In genomic region chr5:30240552-30240951, GRCm38 (mm10) we compare ENCODE assay signal across 1 mouse cellular context.
TF ChIP-seq lines count a peak whose summit lies in the region.

No protein-coding gene starts in this region.

TF ChIP-seq in CH12.LX, 34 proteins besides CTCF, POLR2A, EP300 and RAD21:
- TF ChIP-seq BHLHE40 (IDR thresholded peaks at IDR 0.05; ENCODE audit: low read depth, low read length) (peak; percentile 89), NELFE (IDR thresholded peaks at IDR 0.05; ENCODE audit: low read depth, low read length) (no peak), E2F4 (IDR thresholded peaks at IDR 0.05; ENCODE audit: insufficient replicate concordance, low read depth, low read length) (no peak), USF2 (conservative IDR thresholded peaks at IDR 0.05; ENCODE audit: low read depth, low read length) (no peak), IRF4 (IDR thresholded peaks at IDR 0.05; ENCODE audit: low read depth, low read length) (0 out of 2 replicates have a peak, but pooled peaks have one; percentile 29), JUND (conservative IDR thresholded peaks at IDR 0.05; ENCODE audit: low read depth, low read length) (0 out of 2 replicates have a peak, but pooled peaks have one; percentile 33), MAZ (IDR thresholded peaks at IDR 0.05; ENCODE audit: low read depth, low read length) (no peak), ZKSCAN1 (IDR thresholded peaks at IDR 0.05; ENCODE audit: borderline replicate concordance, low read depth, low read length) (no peak), KAT2A (IDR thresholded peaks at IDR 0.05; ENCODE audit: insufficient replicate concordance, low read length) (no peak)
